In genomic region chr8:108695242-108695880, GRCm38 (mm10) we compare ENCODE assay signal across 8 mouse cellular contexts.
DNase-seq lines count a peak whose midpoint lies in the region; ATAC-seq and TF ChIP-seq lines count a peak whose summit lies in the region.

No protein-coding gene starts in this region.

- no peak overlapping the region for H3K9ac ChIP-seq in lung, postnatal 0 days (replicated peaks; ENCODE audit: low read depth)
- H3K9ac ChIP-seq in liver, embryonic 12.5 days: no peak overlapping the region

- intact Hi-C loops in left cerebral cortex, postnatal 10 days (cut with DNase I): loop anchor here (5.0 kb wide), 2 partner anchors 448 to 743 kb away; no protein-coding TSS in a partner anchor

- WGBS in lung, postnatal 0 days: 16% methylated on average over 31 of the region's 32 CpGs
- 10% methylated on average over 32 of the region's 32 CpGs for WGBS in liver, embryonic 12.5 days (ENCODE audit: insufficient replicate concordance)

- no peak for TF ChIP-seq EP300 in lung, postnatal 0 days (IDR thresholded peaks at IDR 0.05)

- H3K4me3 ChIP-seq in lung, postnatal 0 days (ENCODE audit: low read depth, low read length): peak overlapping the region; percentile 31
- peak overlapping the region; percentile 31 for H3K4me3 ChIP-seq in liver, embryonic 12.5 days

- no peaks in the 10 kb centered on the region for H3K9me3 ChIP-seq in lung, postnatal 0 days (ENCODE audit: low read length)
- H3K9me3 ChIP-seq in liver, embryonic 12.5 days (replicated peaks): no peaks in the 10 kb centered on the region

- H3K36me3 ChIP-seq in lung, postnatal 0 days (ENCODE audit: insufficient read depth, low read length): no peaks in the 10 kb centered on the region
- no peaks in the 10 kb centered on the region for H3K36me3 ChIP-seq in liver, embryonic 12.5 days

- DNase-seq in adrenal gland, postnatal 10 days: peak; percentile 42
- no peak for DNase-seq in adrenal gland, adult 8-10 months
- DNase-seq in lung, postnatal 0 days (ENCODE audit: low spot score): no peak
- no peak for DNase-seq in lung, postnatal 10 days
- DNase-seq in adipocyte (ENCODE audit: low spot score): no peak
- DNase-seq in cerebellum, postnatal 36 days: no peak
- no peak for DNase-seq in left cerebral cortex, postnatal 10 days (ENCODE audit: extremely low spot score in 1 of 2, low spot score in 2 of 2)

- H3K4me1 ChIP-seq in lung, postnatal 0 days (ENCODE audit: insufficient read depth, low read depth, low read length): peaks cover 4% of the 10 kb centered on the region; the same call in 1 of the 2 replicates
- peaks cover 38% of the 10 kb centered on the region for H3K4me1 ChIP-seq in liver, embryonic 12.5 days

- no peak for TF ChIP-seq CTCF in lung, postnatal 0 days (IDR thresholded peaks at IDR 0.05)

- peak overlapping the region; percentile 55 for H3K4me2 ChIP-seq in lung, postnatal 0 days (replicated peaks; ENCODE audit: low read depth, low read length)
- peak overlapping the region; percentile 54 for H3K4me2 ChIP-seq in liver, embryonic 12.5 days

- no peak for ATAC-seq in lung, postnatal 0 days
- ATAC-seq in liver, embryonic 12.5 days: no peak

- peaks cover 28% of the 10 kb centered on the region; the same call in 1 of the 2 replicates for H3K27me3 ChIP-seq in lung, postnatal 0 days (replicated peaks; ENCODE audit: insufficient read depth, low read length)
- peaks cover 86% of the 10 kb centered on the region for H3K27me3 ChIP-seq in liver, embryonic 12.5 days (replicated peaks)

- H3K27ac ChIP-seq in lung, postnatal 0 days (ENCODE audit: low read length): no peak overlapping the region
- no peak overlapping the region for H3K27ac ChIP-seq in liver, embryonic 12.5 days
